Mouse (Mus musculus): ENCODE measurements around the gene Pcsk7. TPM values are rescaled to one million over a fixed set of nuclear protein-coding genes. Genes with fewer than 3 reads are reported as not detected.

The Pcsk7 gene
- total RNA-seq, 2 experiments from 2014 or later, result 12.6 to 13.9 TPM

DNA sequence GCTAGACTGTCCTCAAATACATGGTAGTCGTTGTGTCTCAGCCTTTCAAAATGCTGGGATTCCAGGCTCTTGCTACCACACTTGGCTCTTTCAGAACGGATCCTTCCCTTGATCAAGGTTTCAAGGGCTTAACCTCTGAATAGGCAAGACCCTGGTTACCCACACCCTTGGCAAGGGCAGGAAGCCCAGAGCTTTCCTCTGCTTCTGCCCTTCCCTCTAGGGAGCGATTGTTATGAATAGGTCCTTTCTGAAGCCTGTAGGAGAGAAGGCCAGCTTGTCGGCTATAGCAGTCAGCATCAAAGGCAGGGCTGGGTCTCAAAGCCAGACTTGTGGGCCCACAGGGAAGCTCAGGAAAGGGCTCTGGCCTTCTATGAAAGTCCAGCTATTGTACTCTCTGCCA, 52.6 kb downstream of the Pcsk7 start:
- no peak for ATAC-seq (replicated peaks; ENCODE audit: poor library complexity, severe bottlenecking)

DNA sequence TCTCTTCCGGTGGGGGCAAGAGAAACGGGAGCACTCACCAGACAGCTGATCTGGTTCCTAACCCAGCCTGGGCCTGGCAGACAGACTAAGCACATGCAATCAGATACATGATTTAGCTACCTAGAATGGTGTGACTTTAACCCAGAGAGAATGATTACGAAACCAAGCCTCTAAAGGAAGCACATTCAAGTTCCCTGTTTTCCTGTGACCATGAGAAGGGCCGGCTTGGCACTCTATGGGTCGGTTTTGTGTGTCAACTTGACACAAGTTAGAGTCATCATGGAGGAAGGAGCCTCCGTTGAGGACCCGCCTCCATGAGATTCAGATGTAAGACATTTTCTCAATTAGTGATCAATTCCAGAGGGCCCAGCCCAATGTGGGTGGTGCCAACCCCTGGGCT, 53.4 kb downstream of the Pcsk7 start:
- peak; percentile 73 for ATAC-seq (replicated peaks; ENCODE audit: poor library complexity, severe bottlenecking)

DNA sequence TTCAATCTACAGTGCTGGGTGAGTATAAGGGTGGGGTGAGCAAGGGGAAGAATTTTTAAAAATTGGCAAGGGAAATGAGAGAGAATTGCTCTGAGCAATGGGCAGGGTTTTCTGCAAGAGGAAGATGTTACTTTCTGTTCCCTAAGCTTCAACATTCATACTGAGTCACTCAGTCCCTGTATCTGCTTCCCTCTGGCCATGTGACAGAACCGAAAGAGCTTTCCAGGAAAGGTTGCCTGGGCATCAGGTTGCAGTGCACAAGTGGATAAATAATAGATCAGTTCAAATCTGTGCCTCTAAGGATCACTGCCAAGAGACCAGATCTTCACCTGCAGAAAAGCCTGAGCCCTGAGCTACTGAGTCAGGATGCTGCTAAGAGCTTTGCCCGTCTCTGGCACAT, 55.6 kb downstream of the Pcsk7 start:
- peak; percentile 74 for ATAC-seq (replicated peaks; ENCODE audit: poor library complexity, severe bottlenecking)

DNA sequence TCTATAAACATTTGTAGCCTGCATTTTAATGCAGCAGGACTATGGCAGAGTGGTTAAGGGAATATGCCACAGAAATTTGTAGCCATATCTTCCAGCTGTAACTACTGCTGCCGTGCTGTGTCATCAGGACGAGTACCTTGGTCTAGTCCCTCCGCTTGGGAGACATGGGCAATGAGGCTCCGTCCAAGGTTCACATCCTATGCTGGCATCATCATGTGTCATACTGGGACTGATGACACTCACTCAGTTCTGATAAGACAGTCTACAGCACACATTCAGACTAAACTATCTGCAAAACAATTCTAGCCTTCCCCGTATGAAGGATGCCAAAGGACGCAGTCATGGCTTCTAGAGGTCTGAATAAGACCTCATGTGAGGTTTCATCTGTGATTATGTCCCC, 57.3 kb downstream of the Pcsk7 start:
- ATAC-seq (replicated peaks; ENCODE audit: poor library complexity, severe bottlenecking), result no peak

DNA sequence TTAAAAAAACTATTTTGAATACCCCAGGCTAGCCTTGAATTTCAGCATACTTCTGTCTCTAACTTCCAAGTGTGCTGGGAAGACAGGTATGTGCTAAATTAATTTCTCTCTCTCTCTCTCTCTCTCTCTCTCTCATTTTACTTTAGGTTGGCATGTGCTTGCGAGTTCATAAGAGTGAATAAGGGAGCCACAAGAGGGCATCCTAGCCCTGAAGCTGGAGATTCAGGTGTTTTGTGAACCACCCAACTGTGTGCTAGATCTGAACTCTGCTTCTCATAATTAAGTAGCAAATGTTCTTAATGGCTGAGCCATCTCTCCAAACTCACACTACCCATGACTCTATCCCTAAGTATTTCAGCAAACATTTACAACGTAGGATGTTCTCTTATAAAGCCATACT, 70.6 kb downstream of the Pcsk7 start:
- no peak for ATAC-seq (replicated peaks; ENCODE audit: poor library complexity, severe bottlenecking)

Other genes with a start within 250 kb of the Pcsk7 start
- gene Cep164, start 77.8 kb upstream of the Pcsk7 start, total RNA-seq (2014; fragmentation: Nextera tagmentation), result 19.8 and 22.3 TPM in 2 replicates
- 18.5 and 22.1 TPM in 2 replicates for gene Cep164, start 77.8 kb upstream of the Pcsk7 start, total RNA-seq (2017)
- gene Bace1, start 67.9 kb upstream of the Pcsk7 start, total RNA-seq (2014; fragmentation: Nextera tagmentation), result 44.3 and 77.0 TPM in 2 replicates
- gene Bace1, start 67.9 kb upstream of the Pcsk7 start, total RNA-seq (2017), result 48.5 and 62.9 TPM in 2 replicates
- gene Rnf214, start 414 bp downstream of the Pcsk7 start, total RNA-seq (2014; fragmentation: Nextera tagmentation), result 26.8 and 31.6 TPM in 2 replicates
- 16.6 and 22.4 TPM in 2 replicates for gene Rnf214, start 414 bp downstream of the Pcsk7 start, total RNA-seq (2017)
- not detected in 2 replicates for gene Tagln, start 29.6 kb downstream of the Pcsk7 start, total RNA-seq (2014; fragmentation: Nextera tagmentation)
- gene Tagln, start 29.6 kb downstream of the Pcsk7 start, total RNA-seq (2017), result not detected in 2 replicates
- gene Sidt2, start 48.8 kb downstream of the Pcsk7 start, total RNA-seq (2014; fragmentation: Nextera tagmentation), result 31.0 and 57.9 TPM in 2 replicates
- 18.7 and 29.3 TPM in 2 replicates for gene Sidt2, start 48.8 kb downstream of the Pcsk7 start, total RNA-seq (2017)
- 30.6 and 32.3 TPM in 2 replicates for gene Pafah1b2, start 106.2 kb downstream of the Pcsk7 start, total RNA-seq (2014; fragmentation: Nextera tagmentation)
- gene Pafah1b2, start 106.2 kb downstream of the Pcsk7 start, total RNA-seq (2017), result 88.9 and 95.7 TPM in 2 replicates
- 35.8 and 59.8 TPM in 2 replicates for gene Sik3, start 106.3 kb downstream of the Pcsk7 start, total RNA-seq (2014; fragmentation: Nextera tagmentation)
- gene Sik3, start 106.3 kb downstream of the Pcsk7 start, total RNA-seq (2017), result 12.7 and 16.5 TPM in 2 replicates

Data from granulocyte monocyte progenitor cell, adult 5-6 weeks (primary cell).